Mouse (Mus musculus): ENCODE measurements around the gene Olfr141.

Olfr141 gene

GRCm38 (mm10) chr2:86809918-86810317 is at the start of gene Olfr141:
TSS of gene Olfr141 (minus strand) at chr2:86810018.
- no peak for DNase-seq (ENCODE audit: low read depth, low spot score)

- no peak for DNase-seq (ENCODE audit: low read depth, low spot score)
These were observed 41.8 kb upstream of the Olfr141 start, which contains the start of gene Olfr1095 for GRCm38 (mm10) chr2:86851596-86851995. TSS of gene Olfr1095 (minus strand) at chr2:86851696.

GRCm38 (mm10) chr2:86824363-86824762 is 14.5 kb upstream of the Olfr141 start, which contains the start of gene Olfr1094:
TSS of gene Olfr1094 (plus strand) at chr2:86824663.
- no peak for DNase-seq (ENCODE audit: low read depth, low spot score)

GRCm38 (mm10) chr2:86782179-86782578 is 27.6 kb downstream of the Olfr141 start, which contains the start of gene Olfr1093:
TSS of gene Olfr1093 (plus strand) at chr2:86782479.
- DNase-seq (ENCODE audit: low read depth, low spot score): no peak

- DNase-seq (ENCODE audit: low read depth, low spot score): no peak
These were observed 48.8 kb downstream of the Olfr141 start for GRCm38 (mm10) chr2:86761050-86761449.

GRCm38 (mm10) chr2:86758893-86759292 is 50.9 kb downstream of the Olfr141 start, which contains the start of gene Olfr1090:
TSS of gene Olfr1090 (minus strand) at chr2:86758993.
- DNase-seq (ENCODE audit: low read depth, low spot score): no peak
